Comparison of ENCODE assay signal across 29 mouse cellular contexts in genomic region chr10:128663441-128664220, GRCm38 (mm10). TPM values are rescaled to one million over a fixed set of nuclear protein-coding genes. Genes with fewer than 3 reads are reported as not detected.
DNase-seq lines count a peak whose midpoint lies in the region; ATAC-seq and TF ChIP-seq lines count a peak whose summit lies in the region.
"Had no signal": no experiment of that assay in that cellular context is flagged by ENCODE, and none has a peak within 500 bp of the region (broad histone marks: within the 10 kb centered on the region; RNA-seq: fewer than 3 reads in every experiment).

No protein-coding gene starts in this region.

- H3K27ac ChIP-seq in liver, embryonic 13.5 days, result peak overlapping the region; percentile 66; the same call in 1 of the 2 replicates
- no peak overlapping the region for H3K27ac ChIP-seq in liver, postnatal 0 days (ENCODE audit: low read depth)
- H3K27ac ChIP-seq in MEL (ENCODE audit: control insufficient read depth, low read depth, low read length), result no peak overlapping the region
- H3K27ac ChIP-seq: embryonic facial prominence, embryonic 10.5 days; embryonic facial prominence, embryonic 15.5 days; heart, embryonic 10.5 days; heart, embryonic 15.5 days; hindbrain, embryonic 13.5 days; midbrain, embryonic 10.5 days; midbrain, embryonic 15.5 days; neural tube, embryonic 15.5 days had no signal

- WGBS in liver, embryonic 13.5 days (ENCODE audit: insufficient replicate concordance), result 15% methylated on average over 5 of the region's 5 CpGs
- 32% methylated on average over 5 of the region's 5 CpGs for WGBS in liver, postnatal 0 days (ENCODE audit: insufficient replicate concordance)

- no peak overlapping the region for H3K9ac ChIP-seq in liver, embryonic 13.5 days
- H3K9ac ChIP-seq in liver, postnatal 0 days (replicated peaks), result no peak overlapping the region
- H3K9ac ChIP-seq in MEL (ENCODE audit: control insufficient read depth, low read depth, low read length, poor library complexity, severe bottlenecking), result no peak overlapping the region
- H3K9ac ChIP-seq: embryonic facial prominence, embryonic 15.5 days; heart, embryonic 15.5 days; hindbrain, embryonic 13.5 days; midbrain, embryonic 15.5 days; neural tube, embryonic 15.5 days had no signal

- H3K4me1 ChIP-seq in liver, embryonic 13.5 days (replicated peaks), result peaks cover 45% of the 10 kb centered on the region
- H3K4me1 ChIP-seq in liver, postnatal 0 days (ENCODE audit: insufficient read depth), result peaks cover 10% of the 10 kb centered on the region
- H3K4me1 ChIP-seq in MEL (ENCODE audit: control insufficient read depth in 1 of 2, insufficient read depth in 2 of 2, low read length in 2 of 2), result peaks cover 13 to 20% of the 10 kb centered on the region in 2 experiments

- no peak for TF ChIP-seq RAD21 in MEL (IDR thresholded peaks at IDR 0.05; ENCODE audit: low read depth, low read length)

- no peak for DNase-seq in liver, embryonic 13.5 days
- DNase-seq in liver, postnatal 0 days, result no peak
- peak; percentile 58 for DNase-seq in MEL (ENCODE audit: low read depth, low spot score)
- peak; percentile 68 for DNase-seq in induced T-regulatory cell, adult 2 months (ENCODE audit: low read depth)
- no peak for DNase-seq in heart, postnatal 4 days
- no peak for DNase-seq in thymus, postnatal 14 days
- no peak for DNase-seq in ovary, postnatal 10 days (ENCODE audit: low spot score)
- DNase-seq: adrenal gland, adult 2 months; adrenal gland, postnatal 36 days; cerebellum, adult 18-20 months; cerebellum, postnatal 10 days; gastrocnemius, postnatal 14 days; heart, adult 11 months; kidney, adult 11 months; kidney, postnatal 36 days; left cerebral cortex, postnatal 4 days; lung, adult 2 months; lung, postnatal 10 days; right cerebral cortex, postnatal 25 days; thymus, postnatal 25 days had no signal

- no peak for TF ChIP-seq POLR2A in MEL (IDR thresholded peaks at IDR 0.05; ENCODE audit: control insufficient read depth in 1 of 2, insufficient read depth in 1 of 2, low read depth in 1 of 2, low read length in 2 of 2, poor library complexity in 1 of 2)

- H3K79me2 ChIP-seq in MEL (ENCODE audit: control insufficient read depth, insufficient read depth, low read length, poor library complexity), result no peaks in the 10 kb centered on the region

- TF ChIP-seq EP300 in liver, postnatal 0 days (IDR thresholded peaks at IDR 0.05; ENCODE audit: low read depth), result no peak
- no peak for TF ChIP-seq EP300 in MEL (IDR thresholded peaks at IDR 0.05; ENCODE audit: low read depth in 1 of 2, low read length in 2 of 2)

- H3K4me3 ChIP-seq in liver, embryonic 13.5 days (replicated peaks), result no peak overlapping the region
- H3K4me3 ChIP-seq in liver, postnatal 0 days (ENCODE audit: low read depth, low read length), result no peak overlapping the region
- no peak overlapping the region for H3K4me3 ChIP-seq in MEL (ENCODE audit: control insufficient read depth in 1 of 2, insufficient read depth in 1 of 2, low read depth in 2 of 2, low read length in 2 of 2)
- H3K4me3 ChIP-seq: embryonic facial prominence, embryonic 10.5 days; embryonic facial prominence, embryonic 15.5 days; heart, embryonic 10.5 days; heart, embryonic 15.5 days; hindbrain, embryonic 13.5 days; midbrain, embryonic 10.5 days; midbrain, embryonic 15.5 days; neural tube, embryonic 15.5 days had no signal

- H3K27me3 ChIP-seq in liver, embryonic 13.5 days, result peaks cover 28% of the 10 kb centered on the region
- peaks cover 1% of the 10 kb centered on the region; the same call in 1 of the 2 replicates for H3K27me3 ChIP-seq in liver, postnatal 0 days (ENCODE audit: insufficient read depth, low read length)
- peaks cover 0 to 2% of the 10 kb centered on the region in 2 experiments; a peak in 3 of 4 replicates for H3K27me3 ChIP-seq in MEL (ENCODE audit: control insufficient read depth in 1 of 2, insufficient read depth in 2 of 2, low read length in 2 of 2)
- H3K27me3 ChIP-seq: embryonic facial prominence, embryonic 15.5 days; heart, embryonic 15.5 days; hindbrain, embryonic 13.5 days; midbrain, embryonic 15.5 days; neural tube, embryonic 15.5 days had no signal

- H3K4me2 ChIP-seq in liver, embryonic 13.5 days, result no peak overlapping the region
- no peak overlapping the region for H3K4me2 ChIP-seq in liver, postnatal 0 days (ENCODE audit: low read depth, low read length)
- H3K4me2 ChIP-seq: embryonic facial prominence, embryonic 15.5 days; heart, embryonic 15.5 days; hindbrain, embryonic 13.5 days; midbrain, embryonic 15.5 days; neural tube, embryonic 15.5 days had no signal

- H3K36me3 ChIP-seq in liver, embryonic 13.5 days, result no peaks in the 10 kb centered on the region
- H3K36me3 ChIP-seq in liver, postnatal 0 days (replicated peaks; ENCODE audit: insufficient read depth, low read length), result no peaks in the 10 kb centered on the region
- peaks cover 0 to 31% of the 10 kb centered on the region in 2 experiments; a peak in 2 of 4 replicates for H3K36me3 ChIP-seq in MEL (ENCODE audit: control insufficient read depth in 1 of 2, insufficient read depth in 2 of 2, low read length in 2 of 2)
- H3K36me3 ChIP-seq: embryonic facial prominence, embryonic 10.5 days; embryonic facial prominence, embryonic 15.5 days; heart, embryonic 10.5 days; heart, embryonic 15.5 days; hindbrain, embryonic 13.5 days; midbrain, embryonic 10.5 days; midbrain, embryonic 15.5 days; neural tube, embryonic 15.5 days had no signal

- ATAC-seq in liver, embryonic 13.5 days (ENCODE audit: low read depth), result no peak
- ATAC-seq in liver, postnatal 0 days, result no peak
- ATAC-seq: forebrain, embryonic 14.5 days; midbrain, embryonic 15.5 days had no signal

- no peak for TF ChIP-seq CTCF in liver, postnatal 0 days (IDR thresholded peaks at IDR 0.05; ENCODE audit: low read depth)
- no peak for TF ChIP-seq CTCF in MEL (IDR thresholded peaks at IDR 0.05 in 2 of 3, conservative IDR thresholded peaks at IDR 0.05 in 1 of 3; ENCODE audit: control insufficient read depth in 1 of 3, insufficient read depth in 1 of 3, low read depth in 2 of 3, low read length in 3 of 3, poor library complexity in 1 of 3, severe bottlenecking in 1 of 3)

- no peaks in the 10 kb centered on the region for H3K9me3 ChIP-seq in liver, embryonic 13.5 days (replicated peaks)
- no peaks in the 10 kb centered on the region for H3K9me3 ChIP-seq in liver, postnatal 0 days (ENCODE audit: low read length)
- H3K9me3 ChIP-seq in MEL (replicated peaks; ENCODE audit: insufficient read depth, low read length), result no peaks in the 10 kb centered on the region
- H3K9me3 ChIP-seq: embryonic facial prominence, embryonic 10.5 days; embryonic facial prominence, embryonic 15.5 days; heart, embryonic 10.5 days; heart, embryonic 15.5 days; hindbrain, embryonic 13.5 days; midbrain, embryonic 10.5 days; midbrain, embryonic 15.5 days; neural tube, embryonic 15.5 days had no signal

TF ChIP-seq in MEL, 35 proteins besides CTCF, POLR2A, EP300 and RAD21 (continues in another document):
- TF ChIP-seq NRF1 (IDR thresholded peaks at IDR 0.05; ENCODE audit: insufficient read depth, low read depth, low read length, poor library complexity, severe bottlenecking) (no peak), ETS1 (IDR thresholded peaks at IDR 0.05; ENCODE audit: low read depth, low read length) (no peak), MYC (IDR thresholded peaks at IDR 0.05; ENCODE audit: low read depth, low read length) (0 out of 2 replicates have a peak, but pooled peaks have one; percentile 36), GATA1 (IDR thresholded peaks at IDR 0.05; ENCODE audit: low read depth, low read length) (peak; percentile 23), TCF12 (IDR thresholded peaks at IDR 0.05; ENCODE audit: low read depth, low read length) (0 out of 2 replicates have a peak, but pooled peaks have one; percentile 14), ZNF384 (IDR thresholded peaks at IDR 0.05; ENCODE audit: low read depth, low read length) (0 out of 2 replicates have a peak, but pooled peaks have one; percentile 24)

RNA-seq across cellular contexts. Expression of gene Suox, which starts 10.2 kb away (rescaled TPM):
- 10.7 and 13.9 TPM in 2 replicates for polyA plus RNA-seq in liver, embryonic 13.5 days (2015; fragmentation: Nextera tagmentation; extraction: Ambion mirVana)
- polyA plus RNA-seq in liver, postnatal 0 days (2015; fragmentation: Nextera tagmentation; extraction: Ambion mirVana), result 27.7 and 27.9 TPM in 2 replicates
- total RNA-seq in MEL (2012; rRNA removed), result 4.7 and 4.9 TPM in 2 replicates
- 1 to 10 TPM in 1 of 2 experiments, not detected in 1; 7.2 TPM for polyA plus RNA-seq in MEL (2012; ENCODE audit: insufficient read depth in 1 of 2, insufficient read length in 2 of 2, low read depth in 1 of 2, low replicate concordance in 2 of 2, missing spikeins in 1 of 2)
- 10 to 100 TPM; 11.6 to 12.1 TPM for total RNA-seq in heart, postnatal 4 days (2021)

RNA-seq across cellular contexts. Expression of gene Ikzf4, which starts 17.8 kb away (rescaled TPM):
- polyA plus RNA-seq in liver, embryonic 13.5 days (2015; fragmentation: Nextera tagmentation; extraction: Ambion mirVana), result 0.12 and 0.21 TPM in 2 replicates
- 0.18 and 0.40 TPM in 2 replicates for polyA plus RNA-seq in liver, postnatal 0 days (2015; fragmentation: Nextera tagmentation; extraction: Ambion mirVana)
- total RNA-seq in MEL (2012; rRNA removed), result not detected in 2 replicates
- under 1 TPM in 1 of 2 experiments, not detected in 1; 0.03 TPM for polyA plus RNA-seq in MEL (2012; ENCODE audit: insufficient read depth in 1 of 2, insufficient read length in 2 of 2, low read depth in 1 of 2, low replicate concordance in 2 of 2, missing spikeins in 1 of 2)
- 1 to 10 TPM; 1.7 to 2.4 TPM for total RNA-seq in heart, postnatal 4 days (2021)

RNA-seq across cellular contexts. Expression of gene Rab5b, which starts 32.4 kb away (rescaled TPM):
- polyA plus RNA-seq in liver, embryonic 13.5 days (2015; fragmentation: Nextera tagmentation; extraction: Ambion mirVana), result 24.5 and 31.4 TPM in 2 replicates
- polyA plus RNA-seq in liver, postnatal 0 days (2015; fragmentation: Nextera tagmentation; extraction: Ambion mirVana), result 23.0 and 26.2 TPM in 2 replicates
- total RNA-seq in MEL (2012; rRNA removed), result 16.2 and 18.7 TPM in 2 replicates
- polyA plus RNA-seq in MEL (2012; ENCODE audit: insufficient read depth in 1 of 2, insufficient read length in 2 of 2, low read depth in 1 of 2, low replicate concordance in 2 of 2, missing spikeins in 1 of 2), result 10 to 100 TPM; 23.3 to 45.7 TPM
- total RNA-seq in heart, postnatal 4 days (2021), result 10 to 100 TPM; 65.1 to 66.3 TPM

RNA-seq across cellular contexts. Expression of gene Rps26, which starts 37.1 kb away (rescaled TPM):
- 486 and 551 TPM in 2 replicates for polyA plus RNA-seq in liver, embryonic 13.5 days (2015; fragmentation: Nextera tagmentation; extraction: Ambion mirVana)
- 469 and 517 TPM in 2 replicates for polyA plus RNA-seq in liver, postnatal 0 days (2015; fragmentation: Nextera tagmentation; extraction: Ambion mirVana)
- 2,338 and 2,523 TPM in 2 replicates for total RNA-seq in MEL (2012; rRNA removed)
- polyA plus RNA-seq in MEL (2012; ENCODE audit: insufficient read depth in 1 of 2, insufficient read length in 2 of 2, low read depth in 1 of 2, low replicate concordance in 2 of 2, missing spikeins in 1 of 2), result 1,000 to 10,000 TPM in 1 of 2 experiments, not detected in 1; 2,530 TPM
- total RNA-seq in heart, postnatal 4 days (2021), result 100 to 1,000 TPM; 505 to 516 TPM

RNA-seq across cellular contexts. Expression of gene Pmel, which starts 40.4 kb away (rescaled TPM):
- 0.30 and 0.52 TPM in 2 replicates for polyA plus RNA-seq in liver, embryonic 13.5 days (2015; fragmentation: Nextera tagmentation; extraction: Ambion mirVana)
- 0.46 and 0.69 TPM in 2 replicates for polyA plus RNA-seq in liver, postnatal 0 days (2015; fragmentation: Nextera tagmentation; extraction: Ambion mirVana)
- 0.13 and 0.15 TPM in 2 replicates for total RNA-seq in MEL (2012; rRNA removed)
- polyA plus RNA-seq in MEL (2012; ENCODE audit: insufficient read depth in 1 of 2, insufficient read length in 2 of 2, low read depth in 1 of 2, low replicate concordance in 2 of 2, missing spikeins in 1 of 2), result under 1 TPM in 1 of 2 experiments, not detected in 1; 0.45 TPM
- 1 to 10 TPM; 1.3 to 1.8 TPM for total RNA-seq in heart, postnatal 4 days (2021)

Comparison
In these comparisons a context has a peak if more than half of its experiments do, and no peak if none do; other contexts are left out.
1. DNase-seq: peak in MEL (single experiment) and induced T-regulatory cell, adult 2 months (single experiment); none in liver, embryonic 13.5 days (single experiment), liver, postnatal 0 days (single experiment), heart, postnatal 4 days (single experiment), thymus, postnatal 14 days (single experiment) and ovary, postnatal 10 days (single experiment).